Mouse (Mus musculus): ENCODE results near the gene 4932438A13Rik.

GRCm38 (mm10) chr3:36834832-36835231 lies 28.1 kb upstream of the 4932438A13Rik start:
- TF ChIP-seq CTCF (IDR thresholded peaks at IDR 0.05; ENCODE audit: low read depth, low read length): no peak
- TF ChIP-seq POLR2A (IDR thresholded peaks at IDR 0.05; ENCODE audit: borderline replicate concordance, low read depth, low read length): no peak
